Mouse (Mus musculus) adrenal gland, postnatal 36 days (tissue): ENCODE results near the gene Gm11639. TPM values are rescaled to one million over a fixed set of nuclear protein-coding genes. Genes with fewer than 3 reads are reported as not detected.

Experiments used
- DNase-seq, 2 experiments: peaks; one replicate each; pipeline ENCODE4 v3.0.0; 2021; ENCODE audit warnings: mixed read lengths in 1 of 2
- total RNA-seq, 2 experiments: library from RNA; stranded (reverse); gene quantifications; 2 replicates each; pipeline ENCODE4 v1.2.3; 2021

The Gm11639 gene
- total RNA-seq, 2 experiments from 2014 or later: 0.03 to 0.10 TPM

- no peak for DNase-seq
Measured at GRCm38 (mm10) chr11:105155915-105156314, 470.4 kb downstream of the Gm11639 start.

- DNase-seq: no peak
Measured at GRCm38 (mm10) chr11:105156748-105157267, 471.3 kb downstream of the Gm11639 start.

GRCm38 (mm10) chr11:105158047-105158446 lies 472.5 kb downstream of the Gm11639 start:
- DNase-seq: no peak

DNA sequence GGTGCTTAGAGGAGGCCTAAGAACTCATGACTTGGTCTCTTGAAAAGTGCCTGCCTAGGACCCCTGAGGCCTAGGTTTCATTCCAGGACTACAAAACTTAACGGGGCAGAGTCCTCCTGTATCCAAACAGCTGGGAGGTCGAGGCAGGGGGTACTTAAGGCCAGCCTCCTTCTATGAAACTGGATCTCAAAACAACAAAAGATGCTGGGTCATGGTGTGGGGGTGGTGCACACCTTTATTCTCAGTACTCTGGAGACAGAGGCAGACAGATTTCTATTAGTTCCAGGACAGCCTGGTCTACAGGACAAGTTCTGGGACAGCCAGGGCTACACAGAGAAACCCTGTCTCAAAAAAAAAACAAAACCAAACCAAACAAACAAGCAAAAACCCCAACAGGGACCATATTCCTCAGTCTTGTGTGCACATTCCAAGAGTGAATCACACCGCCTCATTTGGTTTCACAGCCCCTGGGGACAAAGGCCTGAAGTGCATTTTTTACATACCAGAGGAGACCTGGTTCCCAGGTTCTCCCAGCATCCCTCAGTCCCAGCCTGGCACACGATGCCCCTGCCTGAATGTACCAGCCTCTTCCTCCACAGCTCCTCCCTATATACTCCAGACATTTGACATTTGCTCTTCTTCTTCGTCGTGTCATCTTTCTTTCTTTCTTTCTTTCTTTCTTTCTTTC lies 474.3 kb downstream of the Gm11639 start:
- DNase-seq: no peak

- DNase-seq: no peak
Measured at GRCm38 (mm10) chr11:105161411-105161810, 475.9 kb downstream of the Gm11639 start.

GRCm38 (mm10) chr11:105164516-105165510 lies 479.3 kb downstream of the Gm11639 start:
- no peak for DNase-seq

DNA sequence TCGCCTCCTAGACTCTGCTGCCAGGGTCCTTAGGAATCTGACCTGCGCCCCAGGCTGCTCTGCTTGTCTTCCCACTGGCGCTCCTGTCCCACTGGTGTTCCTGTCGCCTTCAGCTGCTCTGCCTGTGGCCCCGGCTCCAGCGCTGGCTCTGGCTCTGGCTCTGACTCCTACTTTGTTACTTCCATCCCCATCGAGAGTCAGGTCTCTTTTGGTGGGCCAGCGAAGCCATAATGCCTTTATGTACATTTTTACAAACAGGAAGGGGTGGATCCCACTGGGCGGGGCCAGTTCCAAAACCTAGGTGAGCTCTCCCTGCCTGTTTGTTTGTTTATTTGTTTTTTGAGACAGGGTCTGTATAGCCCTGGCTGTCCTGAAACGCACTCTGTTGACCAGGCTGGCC lies 481.3 kb downstream of the Gm11639 start:
- DNase-seq: no peak

Other genes starting within 250 kb of the Gm11639 start
- 10 to 100 TPM; 45.8 to 46.3 TPM for gene Kansl1, start 216.8 kb upstream of the Gm11639 start, total RNA-seq
- 10 to 100 TPM; 63.3 to 71.5 TPM for gene Cdc27, start 135.1 kb upstream of the Gm11639 start, total RNA-seq
- gene Myl4, start 135.0 kb upstream of the Gm11639 start, total RNA-seq: 1 to 10 TPM; 3.1 to 3.4 TPM
- gene Itgb3, start 77.7 kb upstream of the Gm11639 start, total RNA-seq: 10 to 100 TPM in 1 of 2 experiments, 1 to 10 TPM in 1; 5.1 to 18.0 TPM